Mouse (Mus musculus) spleen, adult 2 months (tissue): ENCODE results near the gene Mga. TPM values are rescaled to one million over a fixed set of nuclear protein-coding genes. Genes with fewer than 3 reads are reported as not detected.

Experiments
- DNase-seq, 2 experiments: peaks; one replicate each; pipeline versions ENCODE4 v3.0.0 to v3.0.0-alpha.2; 2012 to 2021; ENCODE audit warnings: low spot score in 2 of 2, low read depth in 1 of 2
- H3K27ac ChIP-seq: fragments of 200-500 bp; 2 replicates; pipeline ENCODE4 v1.5.1; 2012; ENCODE audit warnings: low read length, inconsistent platforms; ENCODE audit not compliant: insufficient read depth
- H3K27me3 ChIP-seq: fragments of 200-500 bp; 2 replicates; pipeline ENCODE4 v1.6.1; 2012; ENCODE audit warnings: mild to moderate bottlenecking, moderate library complexity, low read length, inconsistent platforms; ENCODE audit not compliant: control insufficient read depth, insufficient read depth
- H3K36me3 ChIP-seq: fragments of 200-500 bp; 2 replicates; pipeline ENCODE4 v1.6.1; 2012; ENCODE audit warnings: mild to moderate bottlenecking, low read length, inconsistent platforms; ENCODE audit not compliant: control insufficient read depth, insufficient read depth
- H3K4me1 ChIP-seq: fragments of 200-500 bp; 2 replicates; pipeline ENCODE4 v1.6.1; 2011; ENCODE audit warnings: inconsistent platforms; ENCODE audit not compliant: control insufficient read depth, insufficient read depth, insufficient read length
- H3K4me3 ChIP-seq: fragments of 200-500 bp; 2 replicates; pipeline ENCODE4 v1.5.1; 2011; ENCODE audit warnings: mild to moderate bottlenecking, inconsistent platforms; ENCODE audit not compliant: insufficient read depth, insufficient read length; ENCODE audit errors: extremely low read depth
- CTCF ChIP-seq: fragments of 200-500 bp; IDR thresholded peaks from 2 replicates; pipeline ENCODE4 v1.5.1; 2011; ENCODE audit warnings: mild to moderate bottlenecking, inconsistent platforms; ENCODE audit not compliant: insufficient read depth, insufficient read length, insufficient replicate concordance; ENCODE audit errors: extremely low read depth
- POLR2A ChIP-seq: fragments of 200-500 bp; IDR thresholded peaks from 2 replicates; pipeline ENCODE4 v1.6.1; 2011; ENCODE audit warnings: low read depth, low read length, inconsistent platforms
- WGBS: fragments of 180-500 bp; shearing (Covaris S2); methylation state at CpG from one replicate; pipeline ENCODE4 v1.1.7; 2018; 5-methylcytosine and 5-hydroxymethylcytosine counted together
- polyA plus RNA-seq: library from polyadenylated mRNA; depleted of rRNA; stranded (reverse); fragments of >200 nt; gene quantifications from 2 replicates; pipeline ENCODE4 v1.2.3, GENCODE M21; 2012

Gene Mga
- polyA plus RNA-seq, 1 experiment = 19.3 TPM

DNA sequence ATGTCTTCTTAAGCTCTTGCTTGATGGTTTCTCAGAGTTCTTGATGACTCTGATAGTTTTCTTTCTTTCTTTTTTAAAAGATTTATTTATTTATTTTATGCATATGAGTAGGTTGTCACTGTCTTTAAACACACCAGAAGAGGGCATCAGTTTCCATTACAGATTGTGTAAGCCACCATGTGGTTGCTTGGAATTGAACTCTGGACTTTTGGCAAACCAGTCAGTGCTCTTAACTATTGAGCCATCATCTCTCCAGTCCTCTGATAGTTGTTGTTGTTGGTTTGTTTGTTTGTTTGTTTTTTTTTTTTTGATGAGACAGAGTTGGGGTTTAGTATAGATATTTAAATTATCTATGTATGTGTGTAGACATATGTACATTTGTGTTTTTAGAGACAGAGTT lies 21.0 kb upstream of the Mga start:
- no peak overlapping the region for H3K4me3 ChIP-seq
- no peak for DNase-seq
- peaks cover 8% of the 10 kb centered on the region for H3K4me1 ChIP-seq
- TF ChIP-seq CTCF (no peak), POLR2A (no peak)
- no peaks in the 10 kb centered on the region for H3K36me3 ChIP-seq
- no peak overlapping the region for H3K27ac ChIP-seq
- no peaks in the 10 kb centered on the region for H3K27me3 ChIP-seq

DNA sequence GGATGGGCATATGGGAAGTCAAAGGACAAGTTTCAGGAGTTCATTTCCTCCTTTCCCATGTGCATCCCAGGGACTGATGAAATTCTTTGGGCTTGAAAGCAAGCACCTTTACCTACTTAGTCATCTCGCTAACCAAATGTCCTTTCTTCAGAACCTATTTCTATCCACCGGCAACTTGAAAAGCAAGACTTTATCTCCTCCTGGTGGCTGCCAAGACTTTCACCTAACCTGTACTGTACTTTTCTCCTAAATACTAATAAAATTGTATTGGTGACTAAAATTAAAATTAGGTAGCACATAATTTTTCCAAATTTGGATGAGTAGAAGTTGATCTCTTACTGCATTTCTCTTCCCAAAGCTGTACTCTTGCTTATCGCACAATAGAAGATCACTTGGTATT lies 9.8 kb upstream of the Mga start:
- Histone ChIP-seq H3K4me3 (no peak overlapping the region), H3K36me3 (no peaks in the 10 kb centered on the region), H3K4me1 (no peaks in the 10 kb centered on the region), H3K27ac (no peak overlapping the region), H3K27me3 (no peaks in the 10 kb centered on the region)
- TF ChIP-seq CTCF (no peak), POLR2A (no peak)
- no peak for DNase-seq
- 94% methylated on average over 3 of the region's 3 CpGs for WGBS

DNA sequence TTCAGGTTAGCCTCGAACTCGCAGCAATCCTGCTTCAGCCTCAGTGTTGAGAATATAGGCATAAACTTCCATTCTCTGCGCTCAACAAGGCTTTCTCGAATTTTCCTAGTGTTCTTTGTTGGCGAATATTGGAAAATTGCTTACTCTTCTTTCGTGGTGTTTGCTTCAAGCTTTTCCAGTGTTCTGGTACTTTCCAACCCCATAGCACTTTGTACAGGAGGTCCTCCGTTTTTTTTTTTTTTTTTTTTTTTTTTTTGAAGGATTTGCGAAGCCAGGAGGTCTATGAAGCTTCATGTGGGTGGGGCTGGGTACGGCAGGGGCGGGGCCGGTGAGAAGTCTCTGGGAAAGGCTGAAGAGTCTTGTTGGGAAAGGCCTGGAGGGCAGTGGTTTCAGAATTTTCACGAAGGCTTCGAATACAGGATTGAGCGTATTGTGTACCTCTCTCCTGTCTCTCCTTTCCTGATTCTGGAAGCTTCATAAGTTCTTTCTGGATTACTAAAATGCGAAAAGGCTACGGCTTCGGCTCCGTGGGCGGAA lies 407 bp upstream of the Mga start:
- Histone ChIP-seq H3K4me3 (peak overlapping the region; percentile 57), H3K27me3 (no peaks in the 10 kb centered on the region), H3K4me1 (peaks cover 2% of the 10 kb centered on the region; the same call in 1 of the 2 replicates), H3K27ac (peak overlapping the region; percentile 35; the same call in 1 of the 2 replicates), H3K36me3 (no peaks in the 10 kb centered on the region)
- DNase-seq = no peak
- no peak for TF ChIP-seq CTCF
- no peak for TF ChIP-seq POLR2A
- 23% methylated on average over 19 of the region's 19 CpGs for WGBS

DNA sequence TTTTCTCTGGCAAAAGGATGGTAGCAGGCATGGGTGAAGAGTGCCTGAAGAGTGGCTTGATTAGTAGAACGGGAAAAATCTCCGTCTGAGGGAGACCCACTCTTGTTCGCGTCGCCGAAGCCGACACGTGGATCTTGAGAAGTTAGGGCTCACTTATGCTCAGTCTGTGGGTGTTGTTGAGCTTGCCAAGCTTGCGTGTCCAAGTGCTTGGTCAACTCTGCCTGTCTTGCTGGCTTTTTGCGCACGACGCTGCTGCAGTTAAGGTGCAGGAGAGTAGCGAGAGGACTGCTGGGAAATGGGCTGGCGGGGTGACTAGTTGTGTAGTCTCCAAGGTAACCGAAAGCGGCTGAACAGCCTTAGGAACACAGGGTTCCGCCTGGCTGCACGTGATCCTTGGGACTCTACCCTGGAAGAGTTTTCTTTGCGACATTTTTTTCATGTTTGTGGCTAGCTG lies 1.1 kb downstream of the Mga start:
- WGBS = 4% methylated on average over 19 of the region's 19 CpGs
- H3K36me3 ChIP-seq = peaks cover 6% of the 10 kb centered on the region; the same call in 1 of the 2 replicates
- TF ChIP-seq POLR2A = no peak
- no peak for TF ChIP-seq CTCF
- no peaks in the 10 kb centered on the region for H3K27me3 ChIP-seq
- peaks cover 2% of the 10 kb centered on the region; the same call in 1 of the 2 replicates for H3K4me1 ChIP-seq
- H3K4me3 ChIP-seq = peak overlapping the region; percentile 57
- H3K27ac ChIP-seq = peak overlapping the region; percentile 0; the same call in 1 of the 2 replicates
- DNase-seq = peak in 1 of 2 experiments; percentile 34

- no peak for TF ChIP-seq CTCF
- TF ChIP-seq POLR2A = no peak
- Histone ChIP-seq H3K4me3 (no peak overlapping the region), H3K4me1 (no peaks in the 10 kb centered on the region; the same call in 1 of the 2 replicates), H3K36me3 (peaks cover 11% of the 10 kb centered on the region), H3K27me3 (no peaks in the 10 kb centered on the region), H3K27ac (no peak overlapping the region)
- DNase-seq = no peak
Measured at GRCm38 (mm10) chr2:119916007-119916406, 19.0 kb downstream of the Mga start.

GRCm38 (mm10) chr2:119917631-119918369 lies 20.8 kb downstream of the Mga start:
- TF ChIP-seq CTCF (no peak), POLR2A (no peak)
- H3K27ac ChIP-seq = no peak overlapping the region
- no peaks in the 10 kb centered on the region for H3K4me1 ChIP-seq
- no peaks in the 10 kb centered on the region for H3K27me3 ChIP-seq
- H3K4me3 ChIP-seq = no peak overlapping the region
- no peak for DNase-seq
- H3K36me3 ChIP-seq = peaks cover 17% of the 10 kb centered on the region
- WGBS = 76% methylated on average over 1 of the region's 1 CpGs

- 19% methylated on average over 9 of the region's 9 CpGs for WGBS
- peaks cover 1% of the 10 kb centered on the region; the same call in 1 of the 2 replicates for H3K36me3 ChIP-seq
- DNase-seq = peak; percentile 36 to 40
Measured at GRCm38 (mm10) chr2:119970571-119970970, 73.5 kb downstream of the Mga start.

More at GRCm38 (mm10) chr2:119970571-119970970, 73.5 kb downstream of the Mga start:
- no peaks in the 10 kb centered on the region for H3K27me3 ChIP-seq
- no peak overlapping the region for H3K27ac ChIP-seq
- H3K4me1 ChIP-seq = peaks cover 3% of the 10 kb centered on the region; the same call in 1 of the 2 replicates
- no peak overlapping the region for H3K4me3 ChIP-seq
- TF ChIP-seq POLR2A = no peak
- TF ChIP-seq CTCF = peak; percentile 23; the same call in 1 of the 2 replicates
